Mouse (Mus musculus): ENCODE data around the gene Ankrd39.
"Not testable (repeated sequence)": the region's sequence is repeated elsewhere in the genome, so short reads cannot be mapped to it uniquely, and the experiment has no call there.

Gene Ankrd39

GRCm38 (mm10) chr1:36552506-36552905, 5.3 kb upstream of the Ankrd39 start:
- DNase-seq (ENCODE audit: low spot score): no peak

DNA sequence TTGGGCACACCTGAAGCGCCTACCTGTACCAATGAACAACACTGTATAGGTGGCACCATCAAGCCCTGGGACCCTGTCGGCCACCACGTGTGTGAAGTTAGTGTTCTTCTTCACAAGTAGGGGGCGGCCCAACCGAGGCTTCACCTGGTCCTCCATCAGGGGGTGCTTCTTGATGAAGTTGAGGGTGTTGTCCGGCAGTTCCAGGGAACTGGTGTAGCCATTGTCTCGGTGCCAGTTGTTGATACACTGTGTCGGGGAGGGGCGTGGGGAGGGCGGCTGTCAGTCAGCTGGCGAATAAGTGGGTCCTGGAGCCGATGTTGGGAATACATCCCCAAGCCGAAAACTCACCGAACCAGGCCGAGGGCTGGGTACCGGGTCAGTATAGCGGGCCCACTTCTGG, 4.7 kb upstream of the Ankrd39 start:
- DNase-seq (ENCODE audit: low spot score): no peak

DNA sequence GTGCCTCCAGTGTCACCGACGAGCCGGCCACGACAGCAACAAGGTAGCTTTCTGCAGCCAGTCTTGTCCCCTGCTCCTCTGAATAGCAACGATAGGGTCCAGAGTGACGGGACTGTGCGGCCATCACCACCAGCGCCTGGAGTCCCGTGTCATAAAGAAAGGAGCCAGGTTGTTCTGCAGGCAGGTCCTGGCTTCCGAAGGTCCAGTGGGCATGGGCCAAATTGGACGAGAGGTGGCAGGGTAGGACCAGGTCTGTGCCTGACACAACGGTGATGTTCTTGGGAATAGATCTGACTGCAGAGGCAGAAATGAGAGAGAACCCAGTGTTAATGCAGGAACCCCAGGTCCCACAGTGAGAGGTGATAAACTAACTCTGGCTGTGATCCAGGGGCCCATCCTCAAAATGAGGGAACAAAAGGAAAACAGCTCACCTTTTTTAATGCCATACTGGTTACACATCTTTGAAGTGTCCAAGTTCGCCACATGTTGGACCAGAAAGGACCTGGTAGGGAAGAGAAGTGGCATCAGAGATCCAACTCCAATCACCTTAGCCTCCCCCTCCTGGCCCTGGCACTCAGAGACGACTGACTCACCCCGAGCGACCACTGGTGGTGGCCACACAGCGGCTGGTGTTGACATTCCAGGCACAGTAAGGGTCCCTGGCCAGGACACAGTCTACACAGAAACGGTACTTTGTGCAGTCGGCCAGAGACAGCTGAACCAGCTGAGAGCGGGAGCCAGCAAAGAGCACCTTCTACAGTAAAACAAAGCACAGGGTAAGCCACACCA, 3.0 kb upstream of the Ankrd39 start:
- DNase-seq (ENCODE audit: low spot score): no peak

DNA sequence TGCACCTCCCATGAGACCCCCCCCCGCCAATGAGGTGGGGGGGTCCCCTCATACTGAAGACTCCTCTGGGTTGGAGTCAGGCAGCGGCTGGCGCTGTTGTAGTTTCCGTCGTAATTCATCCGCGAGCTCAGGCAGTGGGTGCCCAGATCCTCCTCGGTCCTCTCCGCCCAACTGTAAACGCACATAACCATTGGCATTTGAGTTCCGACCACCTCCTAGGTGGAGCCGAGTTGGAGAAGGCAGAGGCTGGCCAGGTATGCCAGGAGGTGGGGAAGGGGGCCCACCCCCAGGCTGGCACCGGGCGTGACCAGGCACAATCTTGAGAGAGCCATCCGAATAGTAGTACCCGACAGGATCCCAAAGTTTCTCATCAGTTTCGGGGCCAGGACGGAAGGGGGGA, 2.2 kb upstream of the Ankrd39 start:
- no peak for DNase-seq (ENCODE audit: low spot score)

GRCm38 (mm10) chr1:36548771-36549170, 1.5 kb upstream of the Ankrd39 start:
- DNase-seq (ENCODE audit: low spot score): no peak

DNA sequence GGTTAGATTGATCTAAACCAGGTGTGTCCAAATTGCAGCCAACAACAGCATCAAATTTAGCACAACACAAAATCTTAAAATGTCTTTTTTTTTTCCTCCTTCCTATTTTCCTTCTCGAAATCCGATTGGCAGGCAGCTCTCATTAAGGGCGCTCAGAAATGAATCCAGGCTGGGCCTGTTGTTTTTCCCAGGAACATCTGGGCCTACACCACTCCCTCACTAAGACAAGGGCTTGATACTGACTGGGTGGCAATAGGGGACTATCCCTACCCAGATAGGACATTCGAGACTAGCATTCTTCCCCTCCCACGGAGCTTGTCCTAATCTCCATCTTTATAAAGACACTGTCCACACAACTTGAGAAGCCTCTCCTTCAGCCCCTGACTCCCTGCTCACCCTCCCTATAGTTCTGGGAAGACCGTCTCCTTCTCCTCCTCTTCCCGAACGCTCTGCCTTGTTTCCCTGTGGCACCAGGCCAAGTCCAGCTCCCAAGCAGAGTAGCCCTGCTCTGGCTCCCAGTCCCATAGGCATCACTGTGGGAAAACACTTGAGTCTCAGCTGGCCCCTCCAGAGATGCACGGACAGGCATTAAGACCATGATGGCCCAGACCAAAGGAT, 845 bp upstream of the Ankrd39 start:
- DNase-seq (ENCODE audit: low spot score): peak; percentile 82

DNA sequence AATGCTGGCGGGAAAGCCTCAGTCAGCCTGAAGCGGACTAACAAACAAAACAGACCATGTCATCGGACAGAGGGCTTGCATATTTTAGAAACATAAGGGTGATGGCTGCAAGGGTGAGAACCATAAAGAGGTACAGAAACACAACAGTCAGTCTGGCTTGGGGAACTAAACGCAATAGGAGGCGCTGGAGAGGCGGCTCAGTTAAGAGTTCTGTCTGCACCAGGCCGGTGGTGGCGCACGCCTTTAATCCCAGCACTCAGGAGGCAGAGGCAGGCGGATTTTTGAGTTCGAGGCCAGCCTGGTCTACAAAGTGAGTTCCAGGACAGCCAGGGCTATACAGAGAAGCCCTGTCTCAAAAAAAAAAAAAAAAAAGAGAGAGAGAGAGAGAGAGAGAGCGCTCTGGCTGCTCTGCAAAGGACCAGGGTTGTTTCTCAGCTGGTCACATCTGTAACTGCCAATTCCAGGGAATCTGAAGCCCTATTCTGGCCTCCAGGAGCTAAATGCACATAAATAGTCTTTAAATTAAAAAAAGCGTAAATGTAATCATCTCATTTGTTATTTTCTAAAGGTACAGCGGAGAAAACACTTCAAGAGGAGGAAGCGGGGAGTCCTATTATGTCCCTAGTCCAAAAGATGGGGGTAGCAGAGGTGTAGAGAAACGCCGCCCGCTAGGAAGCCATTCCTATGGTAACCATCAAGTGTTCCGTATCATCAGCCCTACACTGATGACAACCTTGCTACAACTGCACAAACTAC, 1.2 kb downstream of the Ankrd39 start:
- no peak for DNase-seq (ENCODE audit: low spot score)

DNA sequence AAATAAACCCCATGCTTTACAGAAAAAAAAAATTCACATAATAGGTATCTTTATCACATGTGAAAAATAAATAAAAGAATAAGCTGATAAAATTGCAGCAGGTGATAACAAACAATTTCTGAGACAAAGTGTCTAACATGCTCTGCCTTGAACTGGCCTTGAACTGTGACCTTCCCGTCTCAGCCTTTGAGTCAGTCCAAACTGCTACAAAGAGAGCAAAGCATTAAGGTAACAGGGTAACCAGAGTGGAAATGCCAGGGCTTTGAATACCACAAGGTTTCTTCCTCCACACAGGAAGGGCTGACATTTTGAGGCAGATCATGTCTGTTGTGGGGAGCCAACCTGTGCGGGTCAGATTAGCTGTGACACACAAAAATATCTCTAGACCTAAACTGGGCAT, 1.9 kb downstream of the Ankrd39 start:
- no peak for DNase-seq (ENCODE audit: low spot score)

- no peak for DNase-seq (ENCODE audit: low spot score)
Measured at GRCm38 (mm10) chr1:36542925-36543324, 4.3 kb downstream of the Ankrd39 start.

- no peak for DNase-seq (ENCODE audit: low spot score)
Measured at GRCm38 (mm10) chr1:36541844-36542243, 5.4 kb downstream of the Ankrd39 start.

DNA sequence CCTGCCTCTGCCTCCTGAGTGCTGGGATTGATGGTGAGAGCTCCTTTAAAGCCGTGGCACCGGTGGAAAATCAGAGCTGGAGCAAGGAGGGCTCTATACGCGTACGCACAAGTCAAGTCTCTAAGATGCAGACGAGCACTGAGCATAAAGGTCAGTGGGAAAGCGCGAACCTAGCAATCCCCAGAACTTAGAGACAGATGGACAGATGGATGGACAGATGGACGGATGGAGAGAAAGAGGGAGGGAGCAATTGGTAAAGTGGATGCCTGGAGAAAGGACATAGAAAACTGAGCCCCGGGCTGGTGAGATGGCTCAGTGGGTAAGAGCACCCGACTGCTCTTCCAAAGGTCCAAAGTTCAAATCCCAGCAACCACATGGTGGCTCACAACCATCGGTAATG, 6.4 kb downstream of the Ankrd39 start:
- DNase-seq (ENCODE audit: low spot score): no peak

GRCm38 (mm10) chr1:36540132-36540531, 7.1 kb downstream of the Ankrd39 start:
- DNase-seq (ENCODE audit: low spot score): no peak

- DNase-seq (ENCODE audit: low spot score): peak; percentile 92
Measured at GRCm38 (mm10) chr1:36539186-36539585, 8.1 kb downstream of the Ankrd39 start, which contains the start of gene Gm42417. TSS of gene Gm42417 (minus strand) at chr1:36539429.

DNA sequence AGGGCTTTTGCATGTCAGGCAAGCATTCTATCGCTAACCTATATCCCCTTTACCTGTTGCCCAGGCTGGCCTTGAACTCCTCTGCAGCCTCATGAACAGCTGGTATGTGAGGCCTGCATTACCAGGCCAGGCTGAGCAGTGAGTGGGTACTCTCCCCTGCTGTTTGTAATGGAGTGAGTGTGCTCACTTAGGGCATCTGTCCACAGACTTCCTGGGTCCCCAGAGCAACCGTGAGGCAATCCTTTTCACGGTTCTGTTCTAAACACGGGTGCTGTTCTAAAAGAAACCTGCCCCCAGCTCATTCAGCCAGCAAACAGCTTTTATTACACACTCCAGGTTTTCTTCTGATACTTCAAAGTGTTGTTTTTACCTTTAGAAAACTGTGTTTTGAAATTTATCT, 8.5 kb downstream of the Ankrd39 start:
- DNase-seq (ENCODE audit: low spot score): peak; percentile 54

GRCm38 (mm10) chr1:36536783-36537182, 10.5 kb downstream of the Ankrd39 start, which contains the start of gene Ankrd23:
TSS of gene Ankrd23 (minus strand) at chr1:36536883.
- not testable (repeated sequence) for DNase-seq (ENCODE audit: low spot score)

DNA sequence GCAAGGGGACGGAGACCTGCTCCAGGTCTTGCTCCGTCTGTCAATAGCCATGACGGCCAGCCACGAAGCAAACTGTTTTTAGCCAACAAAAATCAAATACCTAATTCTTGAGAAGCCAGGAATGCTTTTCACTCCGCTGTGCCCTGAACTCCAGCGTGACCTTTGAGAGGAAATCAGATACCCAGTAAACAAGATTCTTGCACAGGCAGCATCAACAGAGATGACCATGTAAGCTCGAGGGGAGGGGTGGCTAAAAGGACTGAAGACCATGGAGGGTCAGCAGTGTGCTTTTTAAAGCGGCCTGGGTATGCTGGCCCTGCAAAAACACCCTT, 10.9 kb downstream of the Ankrd39 start:
- DNase-seq (ENCODE audit: low spot score): no peak

- peak; percentile 68 for DNase-seq (ENCODE audit: low spot score)
Measured at GRCm38 (mm10) chr1:36535477-36536396, 11.5 kb downstream of the Ankrd39 start.

DNA sequence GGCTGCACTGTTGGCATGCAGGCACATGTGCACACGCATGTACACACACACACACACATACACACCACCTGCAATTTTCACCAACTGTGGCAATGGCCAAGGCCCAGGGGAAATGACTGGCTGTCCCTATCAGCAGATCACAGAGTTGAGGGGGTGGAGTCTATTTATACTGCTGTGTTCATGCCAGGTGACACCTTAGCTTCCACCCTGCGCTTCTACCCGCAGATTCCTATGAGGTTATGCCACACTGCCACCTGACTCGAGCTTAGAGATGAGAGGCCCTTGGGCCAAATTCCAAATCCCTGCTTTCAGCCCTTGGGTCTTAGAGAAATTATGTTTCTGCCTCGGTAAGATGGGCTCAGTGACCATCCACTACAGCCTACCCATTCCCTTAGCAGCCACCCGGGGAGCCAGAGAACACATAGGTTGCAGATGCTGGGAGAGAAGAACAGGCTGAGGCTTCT, 12.6 kb downstream of the Ankrd39 start:
- DNase-seq (ENCODE audit: low spot score): peak; percentile 55

GRCm38 (mm10) chr1:36533546-36533945, 13.7 kb downstream of the Ankrd39 start:
- DNase-seq (ENCODE audit: low spot score): no peak

DNA sequence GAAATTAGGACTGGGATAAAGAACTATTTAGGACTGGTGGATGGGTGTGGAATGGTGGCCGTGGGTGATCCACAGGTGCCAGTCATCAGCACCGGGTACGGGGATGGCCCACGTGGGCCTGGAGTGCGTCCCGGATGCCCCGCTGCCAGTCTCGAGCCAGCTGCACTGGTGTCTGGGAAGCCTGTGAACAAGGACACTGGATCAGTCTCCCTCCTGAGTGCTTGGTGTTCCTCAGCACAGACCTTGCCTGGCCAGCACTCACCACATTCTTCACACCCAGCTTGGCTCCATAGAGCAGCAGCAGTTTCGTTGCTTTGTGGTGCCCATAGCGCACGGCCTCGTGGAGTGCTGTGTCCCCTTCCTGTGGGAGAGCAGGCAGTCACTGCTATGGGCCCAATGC, 15.8 kb downstream of the Ankrd39 start:
- no peak for DNase-seq (ENCODE audit: low spot score)

- DNase-seq (ENCODE audit: low spot score): no peak
Measured at GRCm38 (mm10) chr1:36530962-36531361, 16.3 kb downstream of the Ankrd39 start.

DNA sequence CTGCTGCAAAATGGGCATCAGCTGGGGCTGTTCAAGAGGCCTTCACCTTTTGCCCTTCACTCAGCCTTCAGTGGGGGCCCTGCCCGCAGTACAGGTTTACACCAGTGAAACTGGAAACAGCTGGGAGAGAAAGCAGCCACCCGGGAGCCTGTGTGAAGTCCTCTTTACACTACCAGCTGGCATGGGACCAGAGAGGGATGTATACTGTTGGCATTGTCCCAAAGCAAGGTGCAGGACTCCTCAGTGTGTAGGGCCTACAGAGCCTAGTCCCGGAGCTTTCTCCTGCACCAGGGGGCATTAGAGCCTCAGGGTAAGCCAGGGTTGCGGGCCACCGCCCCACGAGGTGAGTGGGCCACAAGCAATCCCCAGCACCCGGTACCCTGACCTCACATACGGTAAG, 16.8 kb downstream of the Ankrd39 start:
- peak; percentile 51 for DNase-seq (ENCODE audit: low spot score)

All from MN1 (cell line).